Mouse (Mus musculus) midbrain, postnatal 0 days (tissue): ENCODE measurements at regions not wholly inside any gene's neighbourhood (a gene's known extent, or its start where the extent isn't known, plus 50 kb on each side); places are given as distances from the start of the nearest gene placed in this dataset.
"Not testable (repeated sequence)": the region's sequence is repeated elsewhere in the genome, so short reads cannot be mapped to it uniquely, and the experiment has no call there.

Source experiments
- ATAC-seq: fragments of 200-750 bp; cut with Nextera tagmentation; 2 replicates; pipeline ENCODE4 v1.8.0; 2017; ENCODE audit warnings: moderate number of reproducible peaks, mild to moderate bottlenecking, moderate TSS enrichment, moderate library complexity; ENCODE audit not compliant: low FRiP score
- DNase-seq: peaks from one replicate; pipeline ENCODE4 v3.0.0-alpha.2; 2015; ENCODE audit warnings: low spot score
- H3K27ac ChIP-seq: fragments of 300-500 bp; sonication (generic); 2 replicates; pipeline ENCODE4 v1.5.1; 2014; ENCODE audit warnings: low read depth, mild to moderate bottlenecking, low read length, mixed read lengths
- H3K27me3 ChIP-seq: fragments of 300-500 bp; sonication (generic); 2 replicates; pipeline ENCODE4 v1.6.1; 2014; ENCODE audit warnings: low read length, control low read depth, mixed read lengths; ENCODE audit not compliant: insufficient read depth
- H3K36me3 ChIP-seq: fragments of 300-500 bp; sonication (generic); 2 replicates; pipeline ENCODE4 v1.6.1; 2014; ENCODE audit warnings: low read length, control low read depth, mixed read lengths; ENCODE audit not compliant: insufficient read depth
- H3K4me1 ChIP-seq: fragments of 300-500 bp; sonication (generic); 2 replicates; pipeline ENCODE4 v1.6.1; 2014; ENCODE audit warnings: mild to moderate bottlenecking, control low read depth, antibody characterized with exemption, low read length, mixed read lengths; ENCODE audit not compliant: insufficient read depth
- H3K4me2 ChIP-seq: fragments of 300-500 bp; sonication (generic); 2 replicates; pipeline ENCODE4 v1.6.1; 2014; ENCODE audit warnings: low read depth, mild to moderate bottlenecking, low read length, mixed read lengths; ENCODE audit not compliant: poor library complexity, severe bottlenecking
- H3K4me3 ChIP-seq: fragments of 300-500 bp; sonication (generic); 2 replicates; pipeline ENCODE4 v1.5.1; 2014; ENCODE audit warnings: low read depth, mild to moderate bottlenecking, low read length, moderate library complexity
- H3K9ac ChIP-seq: fragments of 300-500 bp; sonication (generic); replicated peaks from 2 replicates; pipeline ENCODE4 v1.6.1; 2014; ENCODE audit warnings: mild to moderate bottlenecking, low read length, moderate library complexity, mixed read lengths; ENCODE audit not compliant: poor library complexity, severe bottlenecking
- H3K9me3 ChIP-seq: fragments of 300-500 bp; sonication (generic); 2 replicates; pipeline ENCODE4 v1.6.1; 2016; ENCODE audit warnings: low read length, control low read depth
- CTCF ChIP-seq: IDR thresholded peaks from 2 replicates; pipeline ENCODE4 v1.5.1; 2016; ENCODE audit warnings: antibody characterized with exemption, mild to moderate bottlenecking
- WGBS: fragments of 180-500 bp; shearing (Covaris S2); extraction: QIAGEN DNeasy Blood & Tissue Kit; methylation state at CpG from one replicate; pipeline ENCODE4 v1.1.7; 2014; 5-methylcytosine and 5-hydroxymethylcytosine counted together

DNA sequence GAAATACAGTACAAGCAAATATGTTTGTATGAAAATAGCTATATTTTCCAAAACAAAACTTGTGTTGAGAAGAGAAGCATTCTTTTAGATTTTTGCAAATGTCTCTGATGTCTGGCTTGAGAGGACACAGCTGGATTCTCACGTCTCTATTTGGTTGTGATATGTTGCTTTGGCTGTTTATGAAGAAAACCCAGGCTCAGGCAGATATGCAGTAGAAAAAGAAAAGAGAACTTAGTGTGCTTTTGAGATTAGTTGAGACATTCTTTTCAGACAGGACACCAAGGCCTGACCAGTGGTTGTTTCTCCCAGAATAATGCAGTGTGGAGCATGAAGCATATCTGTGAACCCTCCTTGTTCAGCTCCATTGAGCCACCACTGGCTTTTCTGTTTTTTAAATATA is 178.8 kb upstream of the Mamld1 start:
- ATAC-seq (no peak), DNase-seq (no peak)
- Histone ChIP-seq H3K9ac (no peak overlapping the region), H3K4me1 (no peaks in the 10 kb centered on the region), H3K27ac (no peak overlapping the region), H3K4me3 (no peak overlapping the region), H3K27me3 (no peaks in the 10 kb centered on the region), H3K4me2 (no peak overlapping the region), H3K36me3 (no peaks in the 10 kb centered on the region), H3K9me3 (no peaks in the 10 kb centered on the region)
- WGBS = 74% methylated on average over 1 of the region's 1 CpGs
- no peak for TF ChIP-seq CTCF

DNA sequence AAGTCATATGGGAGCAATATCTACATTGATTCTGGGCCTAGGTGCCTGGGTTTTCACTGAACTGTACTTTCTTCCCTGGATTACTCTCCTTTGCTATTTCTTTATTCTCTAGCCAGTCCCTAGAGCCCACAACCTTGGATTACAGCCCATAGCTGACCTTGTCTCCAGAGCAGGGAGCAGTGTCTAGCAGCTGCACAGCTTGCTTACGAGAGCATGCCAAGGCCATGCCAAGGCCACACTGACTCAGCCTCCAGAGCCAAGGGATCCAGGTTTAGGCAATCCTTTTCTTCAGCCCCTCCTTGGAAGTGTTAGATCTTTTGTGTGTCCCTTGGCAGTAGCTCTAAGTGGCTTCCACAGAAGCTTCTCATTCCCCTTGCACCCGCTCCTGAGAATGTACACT is 168.7 kb upstream of the Mamld1 start:
- no peak overlapping the region for H3K27ac ChIP-seq
- no peak overlapping the region for H3K4me2 ChIP-seq
- no peak overlapping the region for H3K9ac ChIP-seq
- no peaks in the 10 kb centered on the region for H3K4me1 ChIP-seq
- 85% methylated on average over 2 of the region's 2 CpGs for WGBS
- DNase-seq (no peak), ATAC-seq (no peak)
- H3K36me3 ChIP-seq = no peaks in the 10 kb centered on the region
- no peaks in the 10 kb centered on the region for H3K27me3 ChIP-seq
- H3K9me3 ChIP-seq = no peaks in the 10 kb centered on the region
- H3K4me3 ChIP-seq = no peak overlapping the region
- no peak for TF ChIP-seq CTCF

DNA sequence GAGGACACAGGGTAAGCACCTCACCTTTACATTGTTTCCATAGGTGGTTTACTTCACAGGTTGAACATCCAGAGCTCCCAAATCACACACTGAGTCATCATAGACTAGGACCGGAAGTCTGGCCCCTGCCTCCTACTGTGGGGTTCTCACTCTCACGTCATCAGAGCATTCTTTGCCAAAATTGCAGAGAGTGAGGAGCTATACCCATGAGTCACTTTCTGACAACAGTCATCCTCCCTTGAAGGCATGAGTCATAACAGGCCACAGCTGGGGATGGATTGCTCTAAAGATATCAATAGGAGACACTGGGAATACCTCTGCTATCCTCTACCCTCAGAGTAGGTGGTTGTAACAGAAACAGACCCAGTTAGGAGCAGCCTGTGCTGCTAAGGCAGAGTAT is 166.6 kb upstream of the Mamld1 start:
- Histone ChIP-seq H3K9ac (no peak overlapping the region), H3K4me1 (no peaks in the 10 kb centered on the region), H3K27me3 (no peaks in the 10 kb centered on the region), H3K36me3 (no peaks in the 10 kb centered on the region), H3K4me2 (no peak overlapping the region), H3K27ac (no peak overlapping the region), H3K4me3 (no peak overlapping the region), H3K9me3 (no peaks in the 10 kb centered on the region)
- no peak for DNase-seq
- TF ChIP-seq CTCF = no peak
- 75% methylated on average over 2 of the region's 2 CpGs for WGBS
- ATAC-seq = no peak

DNA sequence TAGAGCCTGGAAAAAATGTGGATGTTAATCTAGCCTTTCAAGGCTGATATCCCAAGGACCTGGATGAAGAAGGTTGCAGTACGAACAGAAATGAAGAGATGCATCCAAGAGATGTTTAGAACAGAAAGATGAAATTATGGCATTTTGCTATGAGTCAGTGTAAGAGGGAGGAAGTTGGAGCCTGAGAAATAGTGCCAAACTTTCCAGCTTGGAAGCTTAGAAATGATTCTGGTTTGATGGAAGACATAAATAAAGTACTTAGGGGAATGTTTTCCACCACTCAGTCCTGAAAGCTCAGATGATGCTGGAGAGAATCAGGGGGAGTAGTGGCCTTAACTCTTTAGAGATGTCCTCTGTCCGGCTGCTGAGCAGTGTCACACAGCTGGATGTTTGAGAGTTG is 155.5 kb upstream of the Mamld1 start:
- no peak overlapping the region for H3K27ac ChIP-seq
- no peak overlapping the region for H3K4me3 ChIP-seq
- no peaks in the 10 kb centered on the region for H3K4me1 ChIP-seq
- TF ChIP-seq CTCF = no peak
- no peaks in the 10 kb centered on the region for H3K9me3 ChIP-seq
- H3K4me2 ChIP-seq = no peak overlapping the region
- DNase-seq = no peak
- 68% methylated on average over 2 of the region's 2 CpGs for WGBS
- H3K36me3 ChIP-seq = no peaks in the 10 kb centered on the region
- ATAC-seq = no peak
- no peak overlapping the region for H3K9ac ChIP-seq
- H3K27me3 ChIP-seq = no peaks in the 10 kb centered on the region

DNA sequence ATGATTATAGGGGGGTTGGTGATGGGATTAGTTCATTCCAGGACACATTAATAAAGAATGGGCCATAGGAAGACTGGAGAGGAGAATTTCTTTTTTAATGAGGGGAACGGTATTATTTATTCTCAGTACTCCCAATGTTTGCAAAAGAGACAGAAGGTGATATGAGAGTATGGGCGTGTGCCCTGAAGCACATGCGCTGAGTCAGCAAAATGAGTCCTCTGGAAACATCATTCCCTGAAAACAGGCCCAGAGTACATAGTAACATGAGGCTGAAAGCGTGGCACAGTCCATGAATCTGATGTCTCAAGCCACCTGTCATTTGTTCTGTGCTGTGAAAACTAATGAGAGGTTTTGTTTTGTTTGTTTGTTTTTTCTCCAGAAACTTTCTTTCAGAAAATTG is 154.5 kb upstream of the Mamld1 start:
- no peak for TF ChIP-seq CTCF
- no peak for ATAC-seq
- Histone ChIP-seq H3K27ac (no peak overlapping the region), H3K9ac (no peak overlapping the region), H3K36me3 (no peaks in the 10 kb centered on the region), H3K4me2 (no peak overlapping the region), H3K4me1 (no peaks in the 10 kb centered on the region), H3K4me3 (no peak overlapping the region), H3K27me3 (no peaks in the 10 kb centered on the region), H3K9me3 (no peaks in the 10 kb centered on the region)
- DNase-seq = no peak
- WGBS = 77% methylated on average over 4 of the region's 4 CpGs

DNA sequence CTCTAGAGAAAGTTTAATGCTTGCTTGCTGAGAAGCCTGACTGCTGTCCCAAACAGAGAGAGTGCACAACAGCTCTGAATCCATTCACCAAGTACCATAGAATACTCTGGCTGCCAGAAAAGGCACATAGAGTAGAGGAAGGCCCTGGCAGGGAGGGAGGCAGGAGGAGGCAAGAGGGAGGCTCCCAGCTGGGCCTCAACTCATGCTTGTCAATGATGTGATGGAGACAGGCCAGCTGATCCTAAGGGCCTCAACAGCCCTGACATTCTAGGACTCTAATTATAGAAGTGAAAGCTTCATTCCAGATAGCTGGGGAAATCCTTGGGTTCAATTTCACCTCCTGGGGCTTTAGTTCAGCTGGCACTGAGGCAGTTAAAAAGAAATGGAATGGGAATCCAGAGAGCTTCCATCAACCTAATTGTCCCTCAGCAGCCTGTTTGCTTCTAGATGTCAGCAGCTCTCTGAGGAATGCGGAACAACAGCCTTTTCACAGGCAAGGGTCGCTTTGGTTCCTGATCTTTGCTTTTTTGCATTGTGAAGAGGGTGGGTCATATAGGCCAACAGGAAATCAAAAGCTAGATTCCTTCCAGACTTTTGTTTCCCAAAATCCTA is 152.8 kb upstream of the Mamld1 start:
- DNase-seq (no peak), ATAC-seq (no peak)
- no peak overlapping the region for H3K4me2 ChIP-seq
- no peak overlapping the region for H3K4me3 ChIP-seq
- H3K36me3 ChIP-seq = no peaks in the 10 kb centered on the region
- WGBS = 46% methylated on average over 2 of the region's 2 CpGs
- TF ChIP-seq CTCF = no peak
- H3K4me1 ChIP-seq = no peaks in the 10 kb centered on the region
- H3K9me3 ChIP-seq = no peaks in the 10 kb centered on the region
- H3K27me3 ChIP-seq = no peaks in the 10 kb centered on the region
- H3K27ac ChIP-seq = no peak overlapping the region
- no peak overlapping the region for H3K9ac ChIP-seq

DNA sequence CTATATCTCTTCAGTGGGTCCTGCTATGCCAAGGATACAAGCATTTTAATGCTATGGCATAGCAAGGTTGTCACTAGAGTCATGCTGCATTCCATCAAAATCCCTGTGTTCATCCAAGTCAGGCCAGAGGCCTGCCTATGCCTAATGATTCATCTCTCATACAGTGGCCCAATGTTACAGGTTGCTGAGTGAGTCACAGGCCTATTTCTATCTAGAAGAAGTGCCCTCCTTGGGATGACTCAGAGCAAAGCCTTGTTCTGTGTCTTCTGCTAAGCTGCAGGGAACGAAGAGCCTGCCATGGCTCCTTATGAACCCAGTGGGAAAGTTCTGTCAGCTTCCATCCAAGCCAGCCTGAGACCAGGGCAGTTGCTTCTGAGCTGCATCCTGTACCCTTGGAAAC is 151.2 kb upstream of the Mamld1 start:
- not testable (repeated sequence) for H3K27me3 ChIP-seq, H3K27ac ChIP-seq, H3K9me3 ChIP-seq, ATAC-seq, H3K4me1 ChIP-seq, H3K9ac ChIP-seq, H3K4me3 ChIP-seq, H3K36me3 ChIP-seq, H3K4me2 ChIP-seq, DNase-seq
- 79% methylated on average over 1 of the region's 1 CpGs for WGBS
